ENCODE assay signal across 21 mouse cellular contexts in the genomic region with DNA sequence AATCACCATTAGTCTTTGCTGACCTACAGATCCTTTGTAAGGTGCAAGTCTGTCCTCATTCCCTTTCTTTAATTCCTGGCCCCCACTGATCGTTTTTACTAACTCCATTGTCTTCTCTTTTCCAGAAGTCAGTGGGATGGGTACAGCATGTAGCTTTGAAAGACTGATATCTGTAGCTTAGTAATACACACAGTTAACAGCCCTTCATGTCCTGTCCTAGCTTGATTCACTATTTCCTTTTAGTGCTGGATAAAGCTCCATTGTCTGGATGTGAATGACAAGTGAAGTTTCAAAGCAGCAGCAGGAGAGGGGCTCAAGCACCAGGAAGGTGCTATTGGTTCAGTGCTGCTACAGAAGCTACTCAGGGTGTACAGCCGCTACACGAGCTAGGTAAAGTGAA. TPM values are rescaled to one million over a fixed set of nuclear protein-coding genes. Genes with fewer than 3 reads are reported as not detected.
"Had no signal": no experiment of that assay in that cellular context is flagged by ENCODE, and none has a peak within 500 bp of the region (broad histone marks: within the 10 kb centered on the region; RNA-seq: fewer than 3 reads in every experiment).

No protein-coding gene starts in this region.

- H3K36me3 ChIP-seq: liver, embryonic 13.5 days; midbrain, embryonic 12.5 days; stomach, embryonic 15.5 days had no signal

- DNase-seq: kidney, adult 18-20 months; kidney, adult 9 months; kidney, postnatal 25 days; layer of hippocampus, adult 9-11 months; layer of hippocampus, postnatal 36 days; liver, embryonic 13.5 days; lung, adult 2 months; lung, postnatal 14 days; lung, postnatal 4 days; retina, postnatal 1 day; right cerebral cortex, postnatal 25 days; spleen, adult 18-20 months; thymus, postnatal 25 days had no signal

- H3K4me2 ChIP-seq: liver, embryonic 13.5 days; midbrain, embryonic 12.5 days; stomach, embryonic 15.5 days had no signal

- H3K27ac ChIP-seq: left cerebral cortex, adult 2 months; liver, embryonic 13.5 days; midbrain, embryonic 12.5 days; stomach, embryonic 15.5 days had no signal

- H3K9ac ChIP-seq: liver, embryonic 13.5 days; midbrain, embryonic 12.5 days; stomach, embryonic 15.5 days had no signal

- H3K4me1 ChIP-seq: liver, embryonic 13.5 days; stomach, embryonic 15.5 days had no signal

- H3K27me3 ChIP-seq: liver, embryonic 13.5 days; midbrain, embryonic 12.5 days; stomach, embryonic 15.5 days had no signal

- H3K4me3 ChIP-seq: layer of hippocampus, adult 2 months; left cerebral cortex, adult 2 months; liver, embryonic 13.5 days; midbrain, embryonic 12.5 days; stomach, embryonic 15.5 days had no signal

- ATAC-seq: midbrain, embryonic 16.5 days had no signal

- H3K9me3 ChIP-seq: liver, embryonic 13.5 days; midbrain, embryonic 12.5 days; stomach, embryonic 15.5 days had no signal

RNA-seq across cellular contexts. Expression of a gene that starts 28.9 kb away (rescaled TPM):
- total RNA-seq: megakaryocyte progenitor cell, adult 5-6 weeks; megakaryocyte-erythroid progenitor cell, adult 5-6 weeks; monocyte, adult 5-6 weeks had no signal
